Mouse (Mus musculus): Measurements from ENCODE around the gene Cd82. TPM values are rescaled to one million over a fixed set of nuclear protein-coding genes. Genes with fewer than 3 reads are reported as not detected.

Cd82 gene
- polyA plus RNA-seq, 1 experiment from 2014 or later = 14.3 TPM

- no peaks in the 10 kb centered on the region for H3K27me3 ChIP-seq (ENCODE audit: control insufficient read depth, insufficient read depth, low read length)
- no peak overlapping the region for H3K27ac ChIP-seq (ENCODE audit: low read depth, low read length)
- 74% methylated on average over 7 of the region's 7 CpGs for WGBS (ENCODE audit: insufficient replicate concordance)
- H3K36me3 ChIP-seq (ENCODE audit: control insufficient read depth, insufficient read depth, low read length) = no peaks in the 10 kb centered on the region
- no peak overlapping the region for H3K9ac ChIP-seq (ENCODE audit: low read depth, low read length)
- no peak overlapping the region for H3K4me3 ChIP-seq (ENCODE audit: low read depth, low read length)
- ATAC-seq (replicated peaks; ENCODE audit: insufficient number of reproducible peaks, low FRiP score, low TSS enrichment) = no peak
- H3K4me2 ChIP-seq = no peak overlapping the region
- H3K9me3 ChIP-seq (replicated peaks; ENCODE audit: control insufficient read depth, low read length) = no peaks in the 10 kb centered on the region
- H3K4me1 ChIP-seq (ENCODE audit: control insufficient read depth, insufficient read depth, low read length) = 0 out of 2 replicates have a peak, but pooled peaks cover 4% of the 10 kb centered on the region
Observed at GRCm38 (mm10) chr2:93444280-93444679, 18.7 kb downstream of the Cd82 start.

- no peak for ATAC-seq (replicated peaks; ENCODE audit: insufficient number of reproducible peaks, low FRiP score, low TSS enrichment)
- H3K4me2 ChIP-seq = no peak overlapping the region
Observed at GRCm38 (mm10) chr2:93443106-93443505, 19.8 kb downstream of the Cd82 start.

GRCm38 (mm10) chr2:93439812-93440559, 23.0 kb downstream of the Cd82 start:
- WGBS (ENCODE audit: insufficient replicate concordance) = 64% methylated on average over 12 of the region's 12 CpGs
- Histone ChIP-seq H3K4me2 (no peak overlapping the region), H3K36me3 (ENCODE audit: control insufficient read depth, insufficient read depth, low read length) (no peaks in the 10 kb centered on the region), H3K9me3 (replicated peaks; ENCODE audit: control insufficient read depth, low read length) (no peaks in the 10 kb centered on the region), H3K27ac (ENCODE audit: low read depth, low read length) (no peak overlapping the region), H3K4me1 (ENCODE audit: control insufficient read depth, insufficient read depth, low read length) (0 out of 2 replicates have a peak, but pooled peaks cover 4% of the 10 kb centered on the region), H3K4me3 (ENCODE audit: low read depth, low read length) (no peak overlapping the region), H3K27me3 (ENCODE audit: control insufficient read depth, insufficient read depth, low read length) (no peaks in the 10 kb centered on the region), H3K9ac (ENCODE audit: low read depth, low read length) (no peak overlapping the region)
- no peak for ATAC-seq (replicated peaks; ENCODE audit: insufficient number of reproducible peaks, low FRiP score, low TSS enrichment)

More at GRCm38 (mm10) chr2:93443106-93443505, 19.8 kb downstream of the Cd82 start:
- Histone ChIP-seq H3K4me1 (ENCODE audit: control insufficient read depth, insufficient read depth, low read length) (0 out of 2 replicates have a peak, but pooled peaks cover 4% of the 10 kb centered on the region), H3K9me3 (replicated peaks; ENCODE audit: control insufficient read depth, low read length) (no peaks in the 10 kb centered on the region), H3K4me3 (ENCODE audit: low read depth, low read length) (no peak overlapping the region), H3K36me3 (ENCODE audit: control insufficient read depth, insufficient read depth, low read length) (no peaks in the 10 kb centered on the region), H3K27ac (ENCODE audit: low read depth, low read length) (no peak overlapping the region), H3K27me3 (ENCODE audit: control insufficient read depth, insufficient read depth, low read length) (no peaks in the 10 kb centered on the region), H3K9ac (ENCODE audit: low read depth, low read length) (no peak overlapping the region)
- 67% methylated on average over 2 of the region's 2 CpGs for WGBS (ENCODE audit: insufficient replicate concordance)

GRCm38 (mm10) chr2:93439352-93439771, 23.6 kb downstream of the Cd82 start:
- no peak overlapping the region for H3K4me2 ChIP-seq
- 59% methylated on average over 9 of the region's 9 CpGs for WGBS (ENCODE audit: insufficient replicate concordance)
- peak overlapping the region; percentile 17; the same call in 1 of the 2 replicates for H3K9ac ChIP-seq (ENCODE audit: low read depth, low read length)
- no peak for ATAC-seq (replicated peaks; ENCODE audit: insufficient number of reproducible peaks, low FRiP score, low TSS enrichment)
- no peaks in the 10 kb centered on the region for H3K9me3 ChIP-seq (replicated peaks; ENCODE audit: control insufficient read depth, low read length)
- no peaks in the 10 kb centered on the region for H3K27me3 ChIP-seq (ENCODE audit: control insufficient read depth, insufficient read depth, low read length)
- no peak overlapping the region for H3K4me3 ChIP-seq (ENCODE audit: low read depth, low read length)
- 0 out of 2 replicates have a peak, but pooled peaks cover 4% of the 10 kb centered on the region for H3K4me1 ChIP-seq (ENCODE audit: control insufficient read depth, insufficient read depth, low read length)
- no peak overlapping the region for H3K27ac ChIP-seq (ENCODE audit: low read depth, low read length)
- H3K36me3 ChIP-seq (ENCODE audit: control insufficient read depth, insufficient read depth, low read length) = no peaks in the 10 kb centered on the region

GRCm38 (mm10) chr2:93438335-93438734, 24.6 kb downstream of the Cd82 start:
- no peaks in the 10 kb centered on the region for H3K27me3 ChIP-seq (ENCODE audit: control insufficient read depth, insufficient read depth, low read length)
- no peak overlapping the region for H3K4me3 ChIP-seq (ENCODE audit: low read depth, low read length)
- 0 out of 2 replicates have a peak, but pooled peaks cover 4% of the 10 kb centered on the region for H3K4me1 ChIP-seq (ENCODE audit: control insufficient read depth, insufficient read depth, low read length)
- no peak overlapping the region for H3K27ac ChIP-seq (ENCODE audit: low read depth, low read length)
- no peaks in the 10 kb centered on the region for H3K9me3 ChIP-seq (replicated peaks; ENCODE audit: control insufficient read depth, low read length)
- 56% methylated on average over 6 of the region's 6 CpGs for WGBS (ENCODE audit: insufficient replicate concordance)
- no peak for ATAC-seq (replicated peaks; ENCODE audit: insufficient number of reproducible peaks, low FRiP score, low TSS enrichment)
- no peak overlapping the region for H3K9ac ChIP-seq (ENCODE audit: low read depth, low read length)
- no peaks in the 10 kb centered on the region for H3K36me3 ChIP-seq (ENCODE audit: control insufficient read depth, insufficient read depth, low read length)
- no peak overlapping the region for H3K4me2 ChIP-seq

GRCm38 (mm10) chr2:93435577-93435976, 27.4 kb downstream of the Cd82 start:
- Histone ChIP-seq H3K9me3 (replicated peaks; ENCODE audit: control insufficient read depth, low read length) (no peaks in the 10 kb centered on the region), H3K27me3 (ENCODE audit: control insufficient read depth, insufficient read depth, low read length) (no peaks in the 10 kb centered on the region), H3K27ac (ENCODE audit: low read depth, low read length) (no peak overlapping the region), H3K4me3 (ENCODE audit: low read depth, low read length) (no peak overlapping the region), H3K4me1 (ENCODE audit: control insufficient read depth, insufficient read depth, low read length) (peaks cover 4% of the 10 kb centered on the region; the same call in 1 of the 2 replicates), H3K9ac (ENCODE audit: low read depth, low read length) (no peak overlapping the region), H3K4me2 (no peak overlapping the region), H3K36me3 (ENCODE audit: control insufficient read depth, insufficient read depth, low read length) (no peaks in the 10 kb centered on the region)
- no peak for ATAC-seq (replicated peaks; ENCODE audit: insufficient number of reproducible peaks, low FRiP score, low TSS enrichment)
- 80% methylated on average over 4 of the region's 4 CpGs for WGBS (ENCODE audit: insufficient replicate concordance)

- Histone ChIP-seq H3K9ac (ENCODE audit: low read depth, low read length) (no peak overlapping the region), H3K27me3 (ENCODE audit: control insufficient read depth, insufficient read depth, low read length) (no peaks in the 10 kb centered on the region), H3K4me3 (ENCODE audit: low read depth, low read length) (no peak overlapping the region), H3K36me3 (ENCODE audit: control insufficient read depth, insufficient read depth, low read length) (no peaks in the 10 kb centered on the region), H3K4me1 (ENCODE audit: control insufficient read depth, insufficient read depth, low read length) (peaks cover 4% of the 10 kb centered on the region; the same call in 1 of the 2 replicates), H3K4me2 (no peak overlapping the region), H3K27ac (ENCODE audit: low read depth, low read length) (no peak overlapping the region), H3K9me3 (replicated peaks; ENCODE audit: control insufficient read depth, low read length) (no peaks in the 10 kb centered on the region)
- no peak for ATAC-seq (replicated peaks; ENCODE audit: insufficient number of reproducible peaks, low FRiP score, low TSS enrichment)
- WGBS (ENCODE audit: insufficient replicate concordance) = 88% methylated on average over 3 of the region's 3 CpGs
Observed at GRCm38 (mm10) chr2:93434896-93435295, 28.0 kb downstream of the Cd82 start.

GRCm38 (mm10) chr2:93433543-93433942, 29.4 kb downstream of the Cd82 start:
- Histone ChIP-seq H3K36me3 (ENCODE audit: control insufficient read depth, insufficient read depth, low read length) (no peaks in the 10 kb centered on the region), H3K27ac (ENCODE audit: low read depth, low read length) (no peak overlapping the region), H3K9me3 (replicated peaks; ENCODE audit: control insufficient read depth, low read length) (no peaks in the 10 kb centered on the region), H3K4me1 (ENCODE audit: control insufficient read depth, insufficient read depth, low read length) (no peaks in the 10 kb centered on the region; the same call in 1 of the 2 replicates), H3K4me2 (no peak overlapping the region), H3K9ac (ENCODE audit: low read depth, low read length) (no peak overlapping the region), H3K4me3 (ENCODE audit: low read depth, low read length) (no peak overlapping the region), H3K27me3 (ENCODE audit: control insufficient read depth, insufficient read depth, low read length) (peaks cover 3% of the 10 kb centered on the region)
- ATAC-seq (replicated peaks; ENCODE audit: insufficient number of reproducible peaks, low FRiP score, low TSS enrichment) = no peak
- 67% methylated on average over 5 of the region's 5 CpGs for WGBS (ENCODE audit: insufficient replicate concordance)
